Mouse (Mus musculus) thymus, postnatal 14 days (tissue): Measurements from ENCODE around the gene Olfr420.

Source experiments
- DNase-seq: peaks from one replicate; pipeline ENCODE4 v3.0.0; 2021

The Olfr420 gene

GRCm38 (mm10) chr1:174155333-174155732, at the start of gene Olfr420:
Gene Olfr420, plus strand, starts transcription at chr1:174155633.
- no peak for DNase-seq

GRCm38 (mm10) chr1:174121062-174121461, 34.4 kb upstream of the Olfr420 start, which contains the start of gene Olfr231:
Gene Olfr231, minus strand, starts transcription at chr1:174121162.
- DNase-seq: no peak

GRCm38 (mm10) chr1:174131217-174131616, 24.2 kb upstream of the Olfr420 start, which contains the start of gene Olfr424:
Gene Olfr424, plus strand, starts transcription at chr1:174131517.
- no peak for DNase-seq

DNA sequence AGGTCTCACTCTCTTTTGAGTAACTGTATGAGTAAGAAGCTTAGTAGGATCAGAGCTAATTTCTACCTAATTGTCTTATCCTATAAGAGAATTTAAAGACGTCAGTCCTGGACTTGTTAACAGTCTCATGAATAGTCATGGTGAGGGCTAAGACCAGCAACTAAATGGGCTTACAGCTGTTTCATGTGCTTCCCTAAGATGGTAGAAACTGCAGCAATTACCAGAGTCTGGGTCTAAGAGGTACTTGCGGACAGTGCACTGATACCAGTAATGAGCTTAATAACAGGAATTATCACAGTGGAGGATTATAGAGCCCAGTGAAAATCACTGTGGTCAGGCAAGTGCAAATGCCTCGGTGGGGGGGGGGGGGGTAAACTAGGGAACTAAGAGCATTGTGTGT, 23.4 kb upstream of the Olfr420 start:
- DNase-seq: no peak

- no peak for DNase-seq
These were observed 14.0 kb upstream of the Olfr420 start for GRCm38 (mm10) chr1:174141384-174141783.

- DNase-seq: no peak
These were observed 8.7 kb upstream of the Olfr420 start for GRCm38 (mm10) chr1:174146696-174147095.

- no peak for DNase-seq
These were observed 6.1 kb upstream of the Olfr420 start for GRCm38 (mm10) chr1:174149289-174149688.

GRCm38 (mm10) chr1:174157622-174158021, 2.2 kb downstream of the Olfr420 start:
- no peak for DNase-seq

- no peak for DNase-seq
These were observed 3.1 kb downstream of the Olfr420 start for GRCm38 (mm10) chr1:174158512-174158911.

DNA sequence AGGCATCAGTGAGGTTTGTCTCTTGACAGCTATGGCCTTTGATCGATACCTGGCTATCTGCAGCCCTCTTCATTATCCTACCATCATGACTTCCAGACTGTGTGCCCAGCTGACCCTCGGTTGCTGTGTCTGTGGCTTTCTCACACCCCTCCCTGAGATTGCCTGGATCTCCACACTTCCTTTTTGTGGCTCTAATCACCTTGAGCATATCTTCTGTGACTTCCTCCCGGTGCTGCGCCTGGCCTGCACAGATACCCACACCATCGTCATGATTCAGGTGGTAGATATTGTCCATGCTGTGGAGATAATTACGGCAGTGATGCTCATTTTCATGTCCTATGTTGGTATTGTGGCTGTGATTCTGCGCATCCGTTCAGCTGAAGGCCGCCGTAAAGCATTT, 3.7 kb downstream of the Olfr420 start:
- no peak for DNase-seq

GRCm38 (mm10) chr1:174169024-174169423, 13.6 kb downstream of the Olfr420 start:
- DNase-seq: no peak

GRCm38 (mm10) chr1:174170706-174171501, 15.5 kb downstream of the Olfr420 start:
- DNase-seq: no peak

GRCm38 (mm10) chr1:174171537-174171936, 16.1 kb downstream of the Olfr420 start:
- no peak for DNase-seq

- no peak for DNase-seq
These were observed 17.2 kb downstream of the Olfr420 start, which contains the start of gene Spta1 for GRCm38 (mm10) chr1:174172605-174173004. Gene Spta1, plus strand, starts transcription at chr1:174172776.

DNA sequence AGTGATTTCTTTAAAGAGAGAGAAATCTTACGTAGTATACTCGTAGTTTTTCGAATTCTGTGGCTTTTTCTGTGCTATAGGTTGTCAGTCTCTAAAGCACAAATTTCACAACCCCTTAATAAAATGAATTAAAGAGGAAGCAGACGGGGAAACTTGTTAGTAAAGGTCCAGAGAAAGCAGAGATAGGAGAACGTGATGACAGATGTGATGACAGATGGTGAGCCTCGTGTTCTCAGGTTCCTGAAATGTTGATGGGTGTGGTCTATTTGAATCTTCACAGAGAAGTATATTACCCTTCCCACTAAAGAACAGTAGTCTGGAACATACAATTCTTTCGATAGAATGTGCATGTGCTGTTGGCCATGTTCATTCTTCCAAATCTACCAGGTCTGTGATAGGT, 49.3 kb downstream of the Olfr420 start:
- no peak for DNase-seq
